Mouse (Mus musculus): ENCODE measurements at regions not wholly inside any gene's neighbourhood (a gene's known extent, or its start where the extent isn't known, plus 50 kb on each side); places are given as distances from the start of the nearest gene placed in this dataset.

DNA sequence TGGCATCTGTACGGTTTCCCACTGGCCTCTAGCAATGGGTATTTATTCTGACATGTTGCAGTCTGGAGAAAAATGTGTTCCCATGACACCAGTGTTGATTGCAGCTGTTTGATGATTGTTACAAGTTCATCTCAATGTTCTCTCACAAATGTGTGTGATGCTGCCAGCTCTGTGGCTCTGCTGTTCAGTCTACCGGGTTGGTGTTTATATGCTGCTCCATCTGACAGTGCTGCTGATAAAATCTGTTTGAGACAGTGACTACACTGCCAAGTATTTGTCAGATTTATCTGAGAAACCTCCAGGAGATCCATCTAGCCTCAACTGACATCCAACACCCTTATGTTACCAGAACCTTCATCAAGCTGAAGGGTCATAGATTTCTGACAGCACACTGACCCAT lies 896.1 kb upstream of the Diaph2 start:
- peak; percentile 11 to 15 for DNase-seq

Data from layer of hippocampus, postnatal 36 days (tissue).